Mouse (Mus musculus) T-helper 2 cell (primary cell): ENCODE results near the gene AC124502.3.
"Not testable (repeated sequence)": the region's sequence is repeated elsewhere in the genome, so short reads cannot be mapped to it uniquely, and the experiment has no call there.

Experiments used
- in situ Hi-C: fragments of 300-600 bp; cut with MboI, MseI; formaldehyde crosslinking; loops from one replicate; pipeline ENCODE4 v1.15.1; 2025; ENCODE audit warnings: high pct_unique_total_duplicates

The AC124502.3 gene

GRCm38 (mm10) chr19:5038709-5039156 lies at the start of gene AC124502.3, which contains the start of gene B4gat1:
TSS of gene AC124502.3 (plus strand) at chr19:5038891.
TSS of gene B4gat1 (plus strand) at chr19:5038826.
- in situ Hi-C loops, result no loop called here

GRCm38 (mm10) chr19:4989013-4989412 lies 49.7 kb upstream of the AC124502.3 start:
- in situ Hi-C loops, result no loop called here

GRCm38 (mm10) chr19:4989434-4990255 lies 49.0 kb upstream of the AC124502.3 start:
- in situ Hi-C loops, result no loop called here

GRCm38 (mm10) chr19:4990256-4990625 lies 48.5 kb upstream of the AC124502.3 start, which contains the start of gene Npas4:
TSS of gene Npas4 (minus strand) at chr19:4990316.
- in situ Hi-C loops, result no loop called here

GRCm38 (mm10) chr19:4990716-4991115 lies 48.0 kb upstream of the AC124502.3 start:
- in situ Hi-C loops, result no loop called here

GRCm38 (mm10) chr19:4992371-4992770 lies 46.3 kb upstream of the AC124502.3 start:
- in situ Hi-C loops, result no loop called here

- in situ Hi-C loops, result no loop called here
Measured at GRCm38 (mm10) chr19:4992904-4993303, 45.8 kb upstream of the AC124502.3 start.

- in situ Hi-C loops, result no loop called here
Measured at GRCm38 (mm10) chr19:4994043-4994442, 44.6 kb upstream of the AC124502.3 start.

GRCm38 (mm10) chr19:4999445-5000140 lies 39.1 kb upstream of the AC124502.3 start:
- in situ Hi-C loops, result no loop called here

GRCm38 (mm10) chr19:5001666-5002406 lies 36.9 kb upstream of the AC124502.3 start:
- in situ Hi-C loops, result no loop called here

GRCm38 (mm10) chr19:5003644-5004043 lies 35.0 kb upstream of the AC124502.3 start:
- in situ Hi-C loops, result not testable (repeated sequence)

GRCm38 (mm10) chr19:5004925-5005324 lies 33.8 kb upstream of the AC124502.3 start:
- in situ Hi-C loops, result no loop called here

- in situ Hi-C loops, result no loop called here
Measured at GRCm38 (mm10) chr19:5013138-5013537, 25.6 kb upstream of the AC124502.3 start.

GRCm38 (mm10) chr19:5014961-5015398 lies 23.7 kb upstream of the AC124502.3 start:
- in situ Hi-C loops, result no loop called here

- in situ Hi-C loops, result no loop called here
Measured at GRCm38 (mm10) chr19:5016221-5016742, 22.4 kb upstream of the AC124502.3 start.

- in situ Hi-C loops, result no loop called here
Measured at GRCm38 (mm10) chr19:5016782-5017181, 21.9 kb upstream of the AC124502.3 start.

- in situ Hi-C loops, result no loop called here
Measured at GRCm38 (mm10) chr19:5017611-5018010, 21.1 kb upstream of the AC124502.3 start.

GRCm38 (mm10) chr19:5018191-5018590 lies 20.5 kb upstream of the AC124502.3 start:
- in situ Hi-C loops, result no loop called here

GRCm38 (mm10) chr19:5021416-5021815 lies 17.3 kb upstream of the AC124502.3 start:
- in situ Hi-C loops, result no loop called here

GRCm38 (mm10) chr19:5023621-5024479 lies 14.8 kb upstream of the AC124502.3 start, which contains the start of gene Slc29a2:
TSS of gene Slc29a2 (plus strand) at chr19:5023860.
- in situ Hi-C loops, result no loop called here

- in situ Hi-C loops, result no loop called here
Measured at GRCm38 (mm10) chr19:5026111-5026510, 12.6 kb upstream of the AC124502.3 start.
